Mouse (Mus musculus) brain, embryonic 14.5 days (tissue): ENCODE data around the gene Aldh18a1.

Experiments
- CTCF ChIP-seq: fragments of 200-500 bp; IDR thresholded peaks from 2 replicates; pipeline ENCODE4 v1.5.1; 2012; ENCODE audit warnings: inconsistent platforms, mild to moderate bottlenecking, moderate library complexity, borderline replicate concordance; ENCODE audit not compliant: insufficient read depth, insufficient read length; ENCODE audit errors: extremely low read depth
- POLR2A ChIP-seq: fragments of 200-500 bp; IDR thresholded peaks from 2 replicates; pipeline ENCODE4 v1.6.1; 2012; ENCODE audit warnings: mild to moderate bottlenecking, inconsistent platforms, borderline replicate concordance; ENCODE audit not compliant: poor library complexity, insufficient read depth, insufficient read length, severe bottlenecking; ENCODE audit errors: extremely low read depth

DNA sequence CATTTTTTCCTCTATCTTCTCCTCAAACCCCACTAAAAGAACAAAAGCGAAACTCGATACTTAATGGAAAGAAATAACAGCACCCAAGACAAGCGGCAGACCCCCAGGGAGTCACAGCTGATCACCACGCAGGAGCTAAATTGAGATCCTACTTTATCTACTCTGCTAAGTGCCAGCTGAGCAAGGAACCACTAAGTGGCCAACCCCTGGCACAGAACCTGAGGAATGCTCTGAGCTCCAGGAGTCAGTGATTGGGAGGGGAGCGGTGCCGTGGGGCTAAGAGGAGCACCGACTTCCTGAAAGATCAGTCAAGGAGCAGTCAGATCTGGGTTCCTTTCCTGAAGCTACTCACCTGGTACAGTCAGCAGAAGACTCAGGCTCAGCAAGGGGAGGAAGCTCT lies 83.9 kb downstream of the Aldh18a1 start:
- TF ChIP-seq CTCF (no peak), POLR2A (no peak)
